Mouse (Mus musculus) ES-E14 (cell line): ENCODE data around the gene Kdelr1.

Experiments used
- CHD2 ChIP-seq: IDR thresholded peaks from 2 replicates; pipeline ENCODE4 v1.6.1; 2014; ENCODE audit warnings: mild to moderate bottlenecking, low read depth, low read length, inconsistent platforms
- HCFC1 ChIP-seq: IDR thresholded peaks from 2 replicates; pipeline ENCODE4 v1.6.1; 2012; ENCODE audit warnings: low read length, inconsistent platforms, borderline replicate concordance; ENCODE audit not compliant: insufficient read depth
- MAFK ChIP-seq: IDR thresholded peaks from 2 replicates; pipeline ENCODE4 v1.6.1; 2014; ENCODE audit warnings: mild to moderate bottlenecking, low read depth, low read length, inconsistent platforms; ENCODE audit not compliant: insufficient read depth
- ZC3H11A ChIP-seq: IDR thresholded peaks from 2 replicates; pipeline ENCODE4 v1.6.1; 2012; ENCODE audit warnings: low read depth, mild to moderate bottlenecking, inconsistent platforms, low read length, borderline replicate concordance
- ZNF384 ChIP-seq: IDR thresholded peaks from 2 replicates; pipeline ENCODE4 v1.6.1; 2012; ENCODE audit warnings: low read depth, low read length, inconsistent platforms

DNA sequence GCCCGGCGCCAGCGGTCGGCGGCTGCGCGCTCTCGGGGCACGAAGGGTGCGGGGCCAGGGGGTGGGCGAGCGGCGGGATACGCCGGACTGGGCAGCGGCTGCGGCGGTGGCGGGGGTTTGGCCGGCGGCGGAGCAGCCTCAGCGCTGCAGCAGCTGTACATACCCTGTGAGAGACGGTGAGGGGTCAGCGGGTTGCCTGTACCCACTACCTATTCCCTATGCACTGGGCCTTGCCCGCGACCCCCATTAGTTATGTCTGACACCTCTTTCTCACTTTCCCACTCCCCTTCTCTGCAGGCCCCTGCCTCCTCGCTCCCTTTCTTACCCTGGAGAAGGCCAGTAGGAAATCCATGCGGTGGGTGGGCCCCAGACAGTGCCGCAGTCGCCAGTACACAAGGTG lies 38.6 kb upstream of the Kdelr1 start:
- TF ChIP-seq MAFK (no peak), ZC3H11A (no peak), ZNF384 (no peak), CHD2 (no peak), HCFC1 (no peak)
